Mouse (Mus musculus): ENCODE measurements around the gene Eif3i.

DNA sequence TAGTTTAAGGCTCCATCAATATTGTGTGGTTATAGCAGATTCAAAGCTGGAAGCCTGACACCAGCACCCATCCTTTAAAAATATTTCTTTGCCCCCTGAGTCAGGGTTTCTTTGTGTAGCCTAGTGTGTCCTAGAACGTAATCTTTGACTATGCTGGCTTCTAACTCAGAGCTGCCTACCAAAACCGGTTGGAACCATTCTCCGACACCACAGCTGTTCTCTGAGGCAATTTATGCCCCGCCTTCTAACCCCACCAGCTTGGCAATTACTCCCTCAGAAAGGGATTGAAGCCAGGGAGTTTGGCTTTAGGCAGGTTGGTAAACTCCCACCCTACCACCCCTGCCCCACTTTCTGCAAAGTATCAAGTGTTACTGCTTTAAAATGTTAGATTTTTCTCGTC lies 41.3 kb upstream of the Eif3i start:
- TF ChIP-seq CTCF (IDR thresholded peaks at IDR 0.05; ENCODE audit: low read depth, low read length) (no peak), POLR2A (IDR thresholded peaks at IDR 0.05; ENCODE audit: extremely low read depth, insufficient read depth, low read length) (no peak)
